Mouse (Mus musculus) G1E-ER4 (cell line): Measurements from ENCODE around the gene Nacc2. TPM values are rescaled to one million over a fixed set of nuclear protein-coding genes. Genes with fewer than 3 reads are reported as not detected.

Source experiments
- GATA1 ChIP-seq: IDR thresholded peaks from one replicate; pipeline ENCODE4 v1.8.0; 2012; ENCODE audit warnings: low read length, inconsistent platforms
- polyA plus RNA-seq: library from polyadenylated mRNA; stranded (reverse); fragments of >175 nt; gene quantifications from 2 replicates; pipeline ENCODE4 v1.2.3, GENCODE M21; 2012

Gene Nacc2
- polyA plus RNA-seq, 1 experiment = 13.9 TPM

DNA sequence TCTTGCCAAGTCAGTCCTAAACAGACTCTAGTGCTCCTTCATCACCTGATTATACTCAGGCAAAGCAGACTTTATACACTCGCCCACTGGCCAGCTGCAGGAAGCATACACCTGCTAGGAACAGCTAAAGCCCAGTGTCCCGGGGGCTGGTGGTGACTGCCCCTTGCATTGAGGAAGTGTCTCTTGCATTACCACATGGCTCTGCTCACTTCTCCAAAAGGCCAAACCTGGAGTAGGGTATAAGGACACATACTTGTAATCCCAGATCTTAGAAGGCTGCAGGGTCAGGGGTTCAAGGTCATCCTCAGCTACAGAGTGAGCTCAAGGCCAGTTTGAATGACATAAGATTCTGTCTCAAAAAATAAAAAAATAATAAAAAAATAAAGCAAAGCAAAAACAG is 3.4 kb downstream of the Nacc2 start:
- no peak for TF ChIP-seq GATA1

DNA sequence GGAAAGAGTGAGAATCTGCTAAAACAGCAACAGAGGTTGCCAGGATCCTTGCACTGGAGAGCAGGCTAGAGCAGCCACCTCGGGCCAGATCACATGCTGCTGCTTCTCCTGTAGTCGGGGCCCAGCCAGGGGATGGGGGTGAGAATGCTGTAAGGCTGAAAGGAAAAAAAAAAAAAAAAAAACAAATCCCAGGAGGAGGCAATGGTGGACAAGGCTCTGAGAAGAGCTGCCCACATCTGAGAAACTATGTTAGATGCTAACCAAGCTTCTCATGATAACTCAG is 3.8 kb downstream of the Nacc2 start:
- TF ChIP-seq GATA1 = no peak

DNA sequence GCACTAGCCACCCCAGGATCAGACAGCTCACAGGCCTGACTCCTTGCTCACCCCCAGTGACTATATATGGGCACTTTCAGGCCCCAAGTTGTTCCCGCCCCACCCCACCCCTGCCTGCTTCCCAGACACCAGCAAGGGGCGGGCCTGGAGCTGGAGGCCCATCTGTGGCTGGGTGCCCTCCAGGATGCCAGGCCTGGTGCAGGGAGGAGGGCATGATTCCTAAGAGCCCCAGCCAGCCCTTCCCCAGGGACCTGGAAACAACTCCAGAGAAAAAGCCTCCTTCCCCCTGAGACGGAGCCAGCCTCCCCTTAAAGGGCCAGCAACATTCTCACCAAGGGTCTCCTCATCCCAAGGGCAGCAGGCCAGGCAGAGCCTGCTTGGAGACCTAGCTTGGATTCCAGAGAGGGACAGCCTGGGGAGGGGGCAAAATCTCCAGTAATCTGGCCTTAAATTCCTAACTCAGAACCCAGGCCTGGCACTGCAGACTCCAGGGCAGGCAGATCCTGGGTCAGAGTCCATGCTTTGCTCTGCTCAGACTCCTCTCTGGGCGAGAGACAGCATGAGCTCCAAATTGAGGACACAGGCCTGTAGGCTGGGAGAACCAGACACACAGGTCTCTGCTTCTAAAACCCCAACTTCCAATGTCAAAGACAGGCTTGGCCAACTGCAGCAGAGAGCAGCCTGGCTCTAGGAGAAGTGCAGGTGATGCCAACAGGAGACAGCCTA is 4.3 kb downstream of the Nacc2 start:
- TF ChIP-seq GATA1 = no peak

DNA sequence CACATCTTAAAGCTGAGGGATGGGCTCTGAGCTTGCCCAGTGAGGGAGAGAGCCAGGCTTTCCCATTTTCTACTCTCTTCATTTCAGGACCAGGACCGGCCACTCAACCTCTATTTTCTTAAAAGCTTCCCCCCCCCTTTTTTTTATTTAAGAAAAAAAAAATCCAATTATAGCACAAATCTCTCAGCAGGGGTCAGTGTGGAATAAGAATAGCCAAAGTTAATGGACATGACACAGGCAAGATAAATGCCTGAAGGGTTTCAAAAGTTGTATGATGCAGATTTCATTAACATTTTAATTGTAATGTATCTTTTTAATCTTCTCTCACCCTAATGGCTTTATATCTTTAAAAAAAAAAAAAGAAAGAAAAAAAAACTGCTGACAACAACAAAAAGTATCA is 5.4 kb downstream of the Nacc2 start:
- no peak for TF ChIP-seq GATA1

DNA sequence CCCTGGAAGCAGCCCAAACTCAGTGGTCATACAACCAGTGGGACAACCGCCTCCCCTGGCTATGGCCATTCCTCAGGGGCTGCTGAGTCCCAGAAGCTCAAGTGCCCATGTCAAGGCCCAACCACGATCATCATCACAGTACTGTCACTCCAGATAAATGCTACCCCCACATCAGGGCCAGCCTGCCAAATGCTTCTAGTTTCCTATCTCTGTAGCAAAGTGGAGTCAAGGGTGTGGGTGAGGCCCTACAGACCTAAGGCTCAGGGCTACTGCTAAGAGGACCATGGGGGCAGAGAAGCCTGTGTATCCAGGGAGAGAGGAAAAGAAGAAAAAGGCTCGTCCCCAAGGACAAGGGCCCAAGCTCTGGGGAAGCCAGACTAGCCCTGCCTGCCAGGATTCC is 6.5 kb downstream of the Nacc2 start:
- TF ChIP-seq GATA1 = no peak

DNA sequence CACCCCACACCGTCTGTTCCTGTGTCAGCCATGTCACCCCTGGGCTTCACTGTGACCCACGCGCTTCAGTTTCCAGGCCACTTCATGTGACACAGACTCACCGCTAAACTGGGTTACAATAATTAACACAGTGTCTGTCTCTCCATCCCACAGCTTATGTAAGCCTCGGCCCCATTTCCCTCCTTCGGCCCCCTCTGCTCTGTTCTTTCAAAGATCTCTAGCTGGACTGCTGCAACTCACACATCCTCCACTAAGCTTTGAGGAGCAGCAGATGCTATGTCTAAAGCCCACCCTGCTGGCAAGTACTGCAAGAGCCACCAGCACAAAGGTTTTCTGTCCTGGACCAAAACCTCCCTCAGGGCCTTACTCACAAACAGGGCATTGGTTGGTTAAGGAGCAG is 7.8 kb downstream of the Nacc2 start:
- TF ChIP-seq GATA1 = no peak

DNA sequence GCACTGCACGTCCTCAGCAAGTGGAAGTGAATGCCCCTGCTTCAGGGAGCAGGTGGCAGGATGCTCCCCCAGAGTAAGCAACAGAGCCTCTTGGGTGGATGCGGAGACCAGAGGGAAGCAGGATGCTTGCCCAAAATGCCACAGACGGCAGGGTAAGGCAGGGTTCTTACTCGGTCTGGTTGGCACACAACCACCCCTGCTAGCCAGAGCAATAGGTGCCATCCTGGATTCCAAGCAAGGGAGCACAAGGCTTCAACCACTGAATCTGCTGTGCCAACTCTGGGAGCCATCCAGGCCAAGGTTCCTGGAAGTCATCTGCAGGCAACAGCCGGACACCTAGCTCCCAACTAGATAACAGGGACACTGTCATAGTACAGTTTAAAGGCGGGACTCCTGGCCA is 14.8 kb downstream of the Nacc2 start:
- TF ChIP-seq GATA1 = no peak

DNA sequence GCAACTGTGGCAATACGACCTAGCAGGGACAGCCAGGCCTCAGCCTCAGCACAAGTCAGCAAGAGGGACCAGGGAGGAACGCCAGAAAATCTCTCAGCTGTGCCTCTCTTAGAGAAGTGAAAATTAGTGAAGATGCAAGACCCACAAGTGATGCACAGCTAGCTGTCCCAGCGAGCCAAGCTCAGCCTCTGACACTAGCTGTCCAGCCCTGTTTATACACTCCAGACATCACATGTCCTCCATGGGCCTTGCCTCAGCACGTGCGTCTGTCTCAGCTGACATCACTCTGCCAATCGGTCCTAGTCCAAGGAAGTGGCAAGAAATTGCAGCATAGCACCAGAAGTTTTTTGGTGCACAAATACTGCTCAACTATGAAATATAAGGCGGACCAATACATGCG is 16.0 kb downstream of the Nacc2 start:
- TF ChIP-seq GATA1 = no peak

DNA sequence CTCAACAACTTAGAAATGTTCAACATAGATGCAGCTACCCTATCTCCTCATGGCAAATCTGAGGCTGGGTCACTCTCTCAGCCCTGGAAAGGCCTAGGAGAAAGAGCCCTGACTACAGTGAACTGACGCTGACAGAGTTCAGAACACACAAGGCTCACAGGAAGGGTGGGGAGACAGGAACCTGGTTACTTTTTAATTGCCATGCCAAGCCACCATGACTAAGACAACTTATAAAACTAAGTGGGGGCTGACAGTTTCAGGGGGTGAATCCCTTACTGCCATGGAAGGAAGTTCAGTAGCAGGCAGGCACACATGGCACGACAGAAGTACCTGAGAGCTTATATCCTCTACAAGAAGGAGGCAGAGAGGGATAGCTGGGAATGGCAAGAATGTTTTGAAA is 16.8 kb downstream of the Nacc2 start:
- no peak for TF ChIP-seq GATA1

DNA sequence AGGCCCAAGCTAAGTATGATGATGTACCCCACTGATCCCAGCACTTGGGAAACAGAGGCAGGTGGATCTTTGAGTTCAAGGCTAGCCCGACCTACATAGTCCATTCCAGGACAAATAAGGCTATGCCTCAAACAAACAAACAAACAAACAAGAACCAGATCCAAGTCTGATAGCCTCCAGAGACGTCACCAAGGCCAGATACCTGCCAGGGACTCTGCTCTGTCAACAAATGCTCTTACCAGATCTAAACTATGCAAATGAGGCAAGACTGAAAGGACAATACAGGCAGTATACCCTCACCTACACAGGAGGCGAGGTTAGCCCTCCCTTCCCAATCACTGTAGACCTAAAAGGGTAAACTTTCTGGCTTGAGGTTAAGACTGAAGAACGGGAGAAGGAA is 22.7 kb downstream of the Nacc2 start:
- no peak for TF ChIP-seq GATA1

DNA sequence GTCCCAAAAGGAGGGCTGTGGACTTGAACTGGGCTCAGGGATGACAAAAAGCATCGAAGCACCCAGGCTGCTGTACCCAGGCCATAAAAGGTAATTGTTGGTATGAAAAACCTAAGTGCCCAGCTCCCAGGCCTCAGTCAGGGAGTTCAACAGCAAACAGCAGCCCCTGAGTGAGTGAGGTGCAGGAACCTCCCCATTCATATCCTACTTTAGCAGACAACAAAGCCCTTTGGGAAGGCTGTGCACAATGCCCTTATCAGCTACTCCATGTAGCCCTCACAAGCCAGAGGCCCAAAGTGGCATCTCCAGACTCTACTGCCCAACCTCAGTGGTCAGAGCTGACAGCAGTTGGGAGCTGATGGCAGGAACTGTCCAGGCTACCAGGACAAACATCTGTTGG is 23.2 kb downstream of the Nacc2 start:
- TF ChIP-seq GATA1 = no peak

DNA sequence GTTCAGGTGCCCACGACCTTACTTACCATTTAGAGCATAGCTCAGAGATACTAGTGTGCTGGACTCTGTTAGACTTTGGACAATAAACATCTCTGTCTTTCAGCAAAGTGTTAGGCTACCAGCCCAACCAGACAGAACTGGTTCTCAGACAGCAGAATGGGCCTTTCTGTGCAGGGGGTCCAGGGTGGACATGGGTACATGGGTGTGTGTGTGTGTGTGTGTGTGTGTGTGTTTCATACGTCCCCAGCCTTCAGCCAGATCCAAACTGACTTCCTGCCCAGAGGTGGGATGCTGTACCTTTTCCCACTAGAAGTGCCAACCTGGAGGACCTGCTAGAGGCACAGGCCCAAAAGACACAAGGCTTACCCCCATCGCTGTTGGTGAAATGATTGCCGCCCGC is 23.8 kb downstream of the Nacc2 start:
- no peak for TF ChIP-seq GATA1

DNA sequence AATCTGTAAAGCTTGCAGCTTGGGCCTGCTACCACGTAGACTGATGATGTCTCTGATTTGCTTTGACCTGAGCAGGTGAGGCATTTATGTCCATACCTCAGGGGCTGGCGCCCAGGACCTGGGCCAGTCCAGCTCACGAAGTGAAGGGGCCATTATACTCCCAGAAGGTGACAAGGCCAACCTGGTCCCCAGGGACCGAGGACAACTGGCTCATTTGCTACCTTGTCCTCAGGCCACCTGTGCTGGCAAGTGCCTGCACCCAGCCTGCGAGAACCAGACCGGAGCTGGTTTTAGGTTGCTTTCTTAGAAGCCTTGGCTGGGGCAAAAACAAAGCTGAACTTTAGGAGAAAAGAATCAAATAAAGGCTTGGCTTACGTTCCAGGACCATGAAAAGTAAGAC is 29.1 kb downstream of the Nacc2 start:
- TF ChIP-seq GATA1 = no peak

DNA sequence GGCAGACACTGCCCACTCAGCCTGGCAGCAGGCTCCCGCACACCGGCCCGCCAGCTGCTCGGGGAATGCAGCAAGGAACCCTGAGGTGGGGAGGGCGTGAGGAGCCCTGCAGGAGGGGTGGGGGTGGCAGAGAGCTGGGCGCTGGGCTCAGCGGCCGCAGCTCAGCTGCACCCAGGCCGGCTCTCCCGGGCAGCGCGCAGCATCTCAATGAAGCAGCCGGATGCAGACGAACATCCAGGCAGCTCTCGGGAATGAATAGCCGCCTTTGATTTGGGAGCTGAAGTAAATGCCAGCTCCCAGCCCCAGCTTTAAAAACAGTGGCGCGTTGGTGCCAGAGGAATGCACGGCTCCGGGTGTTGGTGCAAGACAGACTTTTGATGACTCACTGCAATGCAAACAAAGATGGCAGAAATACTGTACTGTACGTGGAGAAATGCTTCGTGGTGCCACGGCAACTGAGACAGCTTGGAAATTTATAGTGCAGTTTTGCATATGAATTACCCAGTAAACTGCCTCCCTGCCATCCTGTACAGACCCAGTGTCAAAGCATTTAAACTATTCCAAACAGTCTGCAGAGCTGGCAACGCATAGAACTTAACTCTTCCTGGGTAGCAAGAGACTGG is 31.1 kb downstream of the Nacc2 start:
- no peak for TF ChIP-seq GATA1

DNA sequence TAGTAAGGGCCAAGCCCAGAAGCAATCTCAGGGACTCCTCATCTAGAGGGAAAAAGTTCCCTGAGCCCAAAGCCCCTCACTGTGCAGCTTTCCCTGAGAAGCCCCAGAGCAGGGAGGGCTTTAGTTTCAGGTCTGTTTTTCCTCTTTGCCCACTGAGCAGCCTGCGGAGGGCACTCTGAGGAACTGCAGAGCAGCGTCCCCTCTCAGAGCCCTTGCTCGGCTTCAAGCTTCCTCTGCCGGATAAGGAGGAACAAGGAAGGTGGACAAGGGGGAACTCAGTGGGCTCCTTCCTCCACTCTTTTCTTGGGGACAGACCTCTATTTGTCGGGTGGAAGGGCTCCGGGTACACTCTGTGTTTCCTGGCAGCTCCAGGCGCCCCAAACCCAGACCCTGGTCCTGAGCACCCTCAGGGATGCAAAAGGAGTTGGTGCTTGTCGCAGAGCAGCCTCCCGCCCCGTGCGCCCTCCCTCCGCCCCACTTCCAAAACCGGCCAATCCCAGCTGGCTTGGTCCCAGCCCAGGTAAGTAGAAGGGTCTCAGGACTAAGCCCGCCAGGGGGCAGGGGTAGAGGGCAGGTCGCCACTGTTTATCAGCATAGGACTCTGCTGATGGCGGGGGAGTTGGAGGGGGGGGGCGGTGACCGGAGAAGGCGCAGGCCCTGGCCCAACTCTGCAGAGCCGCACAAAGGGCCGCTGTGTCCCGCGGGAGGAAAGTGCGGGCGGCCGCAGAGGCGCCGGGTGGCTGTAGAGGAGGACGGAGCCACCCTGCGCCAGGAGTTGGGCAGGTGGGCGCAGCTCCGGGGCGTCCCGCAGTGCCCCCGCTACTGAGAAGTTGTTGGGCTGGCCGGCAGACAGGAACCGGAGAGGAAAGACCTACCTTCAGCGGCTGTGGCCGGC is 31.9 kb downstream of the Nacc2 start:
- no peak for TF ChIP-seq GATA1

DNA sequence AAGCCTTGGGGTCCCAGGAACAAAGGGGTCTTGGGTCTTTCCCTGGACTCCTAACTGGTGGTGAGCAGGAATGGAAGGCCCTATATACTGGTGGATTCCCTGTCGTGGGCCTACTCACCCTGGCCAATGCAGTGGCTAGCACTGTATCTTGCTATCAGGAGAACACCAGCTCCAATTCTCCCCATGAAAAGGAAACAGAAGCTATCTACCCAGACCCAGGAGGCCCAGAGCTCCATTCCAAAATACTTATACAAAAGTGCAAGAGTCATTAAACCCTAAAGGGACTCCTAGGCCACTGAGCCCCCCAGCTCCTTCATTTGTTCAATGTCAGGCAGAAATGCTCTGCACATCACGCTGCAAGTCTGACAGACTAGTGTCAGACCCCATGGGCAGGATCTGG is 34.0 kb downstream of the Nacc2 start:
- no peak for TF ChIP-seq GATA1
